Mouse (Mus musculus) gastrocnemius, adult 8-10 months (tissue): ENCODE measurements around the gene Sfmbt1. TPM values are rescaled to one million over a fixed set of nuclear protein-coding genes. Genes with fewer than 3 reads are reported as not detected.

Experiments
- DNase-seq, 2 experiments: peaks; one replicate each; pipeline ENCODE4 v3.0.0; 2022; ENCODE audit warnings: low spot score in 2 of 2
- total RNA-seq, 4 experiments: library from RNA; stranded (reverse); gene quantifications; 2 replicates each; pipeline ENCODE4 v1.2.4; 2022

The Sfmbt1 gene
- total RNA-seq, 4 experiments from 2014 or later, result 10.7 to 13.0 (median 12.2) TPM

- DNase-seq, result peak in 1 of 2 experiments; percentile 50
Observed at GRCm38 (mm10) chr14:30870206-30871147, 155.8 kb downstream of the Sfmbt1 start.

Other genes with a start within 250 kb of the Sfmbt1 start
- gene Dcp1a, start 235.3 kb upstream of the Sfmbt1 start, total RNA-seq, result 1 to 10 TPM; 5.0 to 8.4 (median 7.7) TPM
- gene Cacna1d, start 223.4 kb upstream of the Sfmbt1 start, total RNA-seq, result under 1 TPM in 3 of 4 experiments, not detected in 1; 0.05 to 0.19 (median 0.19) TPM
- gene Tkt, start 166.5 kb upstream of the Sfmbt1 start, total RNA-seq, result 10 to 100 TPM in 3 of 4 experiments, 1 to 10 TPM in 1; 5.8 to 10.9 (median 10.6) TPM
- 1 to 10 TPM; 2.3 to 8.6 (median 7.3) TPM for gene Prkcd, start 88.6 kb upstream of the Sfmbt1 start, total RNA-seq
- gene Rft1, start 60.5 kb upstream of the Sfmbt1 start, total RNA-seq, result 1 to 10 TPM; 4.5 to 5.6 (median 4.9) TPM
- gene Tmem110, start 110.7 kb downstream of the Sfmbt1 start, total RNA-seq, result 10 to 100 TPM in 1 of 4 experiments, 1 to 10 TPM in 3; 6.3 to 10.6 (median 7.2) TPM
- 100 to 1,000 TPM in 1 of 4 experiments, 10 to 100 TPM in 3; 54.5 to 111 (median 61.6) TPM for gene Mustn1, start 164.4 kb downstream of the Sfmbt1 start, total RNA-seq
- gene Itih4, start 171.6 kb downstream of the Sfmbt1 start, total RNA-seq, result under 1 TPM in 1 of 4 experiments, not detected in 3; 0.48 TPM
- under 1 TPM in 3 of 4 experiments, not detected in 1; 0.15 to 0.51 (median 0.40) TPM for gene Itih3, start 208.9 kb downstream of the Sfmbt1 start, total RNA-seq
- under 1 TPM in 1 of 4 experiments, not detected in 3; 0.11 TPM for gene Itih1, start 228.4 kb downstream of the Sfmbt1 start, total RNA-seq
- gene Nek4, start 236.5 kb downstream of the Sfmbt1 start, total RNA-seq, result 1 to 10 TPM; 3.5 to 4.5 (median 4.0) TPM